Mouse (Mus musculus): ENCODE measurements around the gene Rsph6a.

Rsph6a gene

DNA sequence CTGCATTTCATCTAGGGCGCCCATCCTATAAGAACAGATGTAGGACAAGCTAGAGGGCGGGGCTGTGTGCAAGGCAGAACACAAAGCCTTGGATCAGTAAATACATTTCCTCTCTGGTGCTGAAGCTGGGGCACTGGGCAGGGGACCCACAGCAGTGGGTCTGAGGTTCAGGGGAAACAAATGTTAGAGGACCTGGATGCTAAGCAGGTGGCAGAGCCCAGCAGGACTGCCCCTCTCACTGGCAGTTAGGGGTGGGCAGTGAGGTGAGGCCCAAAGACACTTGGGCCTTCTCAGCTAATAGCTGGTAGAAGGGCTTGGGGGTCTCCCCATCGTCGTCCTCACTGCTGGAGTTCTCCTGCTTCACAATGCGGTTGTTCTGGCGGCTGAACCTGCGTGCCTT lies 44.3 kb downstream of the Rsph6a start:
- DNase-seq (ENCODE audit: low spot score in 2 of 2): no peak

DNA sequence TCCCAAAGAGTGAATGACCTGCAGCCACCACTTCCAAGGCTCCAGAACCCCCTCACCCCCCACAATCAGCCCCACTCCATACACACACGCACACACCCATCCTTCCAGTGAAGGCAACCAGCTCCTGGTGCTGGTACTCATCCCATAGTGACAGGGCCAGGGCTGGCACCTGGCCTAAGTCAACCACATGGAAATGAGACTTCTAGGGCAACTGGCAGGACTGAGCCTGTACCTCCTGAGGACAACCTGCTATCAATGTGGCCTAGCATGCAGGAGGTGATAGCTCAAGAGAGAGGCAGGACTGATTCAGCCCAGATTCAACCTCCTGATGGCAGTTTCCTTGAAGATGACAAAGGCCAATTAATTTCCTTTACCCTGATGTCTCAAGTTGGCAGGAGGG lies 45.8 kb downstream of the Rsph6a start:
- DNase-seq (ENCODE audit: low spot score in 2 of 2): no peak

DNA sequence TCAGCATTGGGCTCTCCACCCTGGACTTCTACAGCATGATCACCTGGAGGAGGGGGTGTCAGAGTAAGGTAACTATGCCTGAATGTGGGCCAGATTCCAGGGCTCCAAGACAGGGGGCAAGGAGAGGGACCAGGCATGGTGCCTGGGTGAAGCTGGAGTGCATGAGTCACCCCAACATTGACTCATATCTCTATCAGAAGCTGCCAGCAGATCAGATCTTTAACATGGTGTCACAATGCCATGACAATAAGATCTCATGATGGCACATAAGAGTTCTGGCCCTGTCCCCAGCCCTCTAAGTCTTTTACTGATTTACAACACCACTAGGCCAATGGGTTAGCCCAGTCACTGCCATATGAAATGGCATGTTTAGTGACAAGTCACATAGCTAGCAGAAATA lies 49.3 kb downstream of the Rsph6a start:
- DNase-seq (ENCODE audit: low spot score in 2 of 2): no peak

DNA sequence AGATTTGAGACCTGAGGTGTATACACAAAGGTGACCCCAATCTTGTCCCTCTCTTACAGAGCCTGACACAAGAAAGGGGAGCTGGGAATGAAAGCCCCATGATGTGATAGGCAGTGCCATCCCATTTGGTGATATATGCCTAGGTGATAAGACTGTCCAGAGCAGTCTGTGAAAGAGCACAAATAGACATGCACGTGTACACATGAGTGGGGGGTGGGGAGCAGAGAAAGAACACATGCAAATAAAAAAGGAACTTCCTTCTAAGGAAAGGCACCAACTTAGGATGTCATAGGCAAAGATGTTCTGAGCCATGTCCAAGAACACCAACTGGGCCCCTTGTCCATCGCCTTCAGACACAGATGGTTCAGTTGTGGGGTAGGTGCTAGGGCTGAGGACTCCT lies 50.0 kb downstream of the Rsph6a start:
- DNase-seq (ENCODE audit: low spot score in 2 of 2): no peak

DNA sequence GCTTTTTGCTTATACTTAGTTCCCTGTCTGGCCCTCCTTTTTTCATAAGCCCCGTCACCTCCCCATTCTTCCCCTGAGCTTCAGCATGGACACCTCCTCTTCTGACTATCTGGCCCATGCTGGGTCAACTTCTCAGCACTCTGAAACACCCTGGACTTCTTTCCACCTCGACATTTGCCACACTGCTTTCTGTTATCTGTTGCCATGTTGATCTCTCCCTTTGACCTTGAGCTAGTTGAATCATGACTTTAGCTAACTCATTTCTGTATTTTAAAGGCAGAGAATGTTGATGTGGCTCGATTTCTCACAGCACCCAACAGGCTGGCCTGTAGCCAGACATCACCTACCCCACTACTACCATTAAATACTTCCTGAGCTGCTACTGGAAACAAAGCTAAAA lies 52.9 kb downstream of the Rsph6a start:
- DNase-seq (ENCODE audit: low spot score in 2 of 2): no peak

DNA sequence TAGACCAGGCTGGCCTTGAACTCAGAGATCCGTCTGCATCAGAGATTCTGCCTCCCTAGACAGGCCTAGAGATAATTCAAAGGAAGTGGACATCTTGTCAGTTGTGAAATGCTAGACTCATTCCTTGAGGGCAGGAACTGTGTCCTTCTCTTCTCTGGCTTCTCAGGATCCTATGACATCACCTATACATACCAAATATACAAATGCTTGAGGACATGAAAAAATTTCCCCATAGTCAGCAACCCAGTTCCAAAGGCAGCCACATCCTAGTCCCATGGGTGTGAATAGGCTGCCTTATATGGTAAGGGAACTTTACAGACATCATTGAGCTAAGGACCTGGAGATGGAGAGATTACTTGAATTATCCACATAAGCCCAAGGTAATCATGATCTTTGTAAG lies 55.1 kb downstream of the Rsph6a start:
- no peak for DNase-seq (ENCODE audit: low spot score in 2 of 2)

DNA sequence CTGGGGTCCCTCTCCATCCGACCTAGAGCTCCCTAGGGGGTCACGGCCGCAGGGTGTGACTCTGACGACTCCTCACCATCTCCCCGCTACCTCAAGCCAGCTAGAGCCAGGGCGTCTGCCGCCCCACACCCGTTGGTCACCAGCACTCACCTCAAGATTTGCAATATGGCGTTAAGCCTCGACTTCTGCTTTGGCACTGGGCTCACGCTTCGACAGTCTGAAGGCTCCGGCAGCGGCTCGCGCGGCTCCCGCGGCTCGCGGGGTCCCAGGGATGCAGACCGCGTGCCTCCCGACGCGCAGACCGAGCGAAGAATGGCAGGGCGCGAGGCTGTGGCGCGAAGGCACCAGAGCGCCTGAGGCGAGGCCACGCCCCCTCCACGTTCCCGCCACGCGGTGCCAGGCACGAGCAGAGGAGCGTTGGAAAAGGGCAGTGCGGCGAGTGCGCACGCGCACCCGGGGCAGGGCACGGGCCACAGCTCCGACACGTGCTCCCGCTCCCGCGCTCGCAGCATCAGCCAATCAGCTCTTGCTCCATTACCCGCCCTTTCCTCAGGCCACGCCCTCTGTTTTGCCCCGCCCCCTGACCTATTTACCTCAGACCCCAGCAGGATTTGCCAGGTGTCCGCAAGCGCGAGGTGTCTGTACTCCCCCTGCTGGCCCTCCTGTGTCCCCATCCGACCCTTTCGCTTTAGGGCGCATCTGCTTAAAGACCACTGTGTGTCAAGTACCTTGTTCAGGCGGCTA lies 63.7 kb downstream of the Rsph6a start, which contains the start of gene Gm4969:
Gene Gm4969 (minus strand): TSS at position 341 of the 744 bp plus-strand sequence.
- peak; percentile 57 to 73 for DNase-seq (ENCODE audit: low spot score in 2 of 2)

DNA sequence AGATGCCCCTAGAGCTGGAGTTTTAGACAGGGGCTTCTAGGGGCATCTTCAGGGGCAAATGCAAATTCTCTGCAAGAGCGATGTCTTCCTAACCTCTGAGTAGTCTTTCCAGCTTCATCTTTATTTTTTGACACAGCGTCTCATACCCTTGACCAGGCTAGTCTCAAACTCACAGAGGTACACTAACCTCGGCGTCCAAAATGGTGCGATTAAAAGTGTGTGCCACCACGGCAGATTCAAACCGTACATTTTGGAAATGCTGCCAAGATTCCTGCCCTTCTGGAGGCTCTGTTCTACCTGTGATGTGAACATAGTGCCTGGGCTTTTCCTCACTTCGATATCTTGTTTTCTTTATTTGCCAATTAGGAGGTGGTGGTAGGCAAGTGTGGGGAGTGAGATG lies 64.6 kb downstream of the Rsph6a start:
- DNase-seq (ENCODE audit: low spot score in 2 of 2): no peak

DNA sequence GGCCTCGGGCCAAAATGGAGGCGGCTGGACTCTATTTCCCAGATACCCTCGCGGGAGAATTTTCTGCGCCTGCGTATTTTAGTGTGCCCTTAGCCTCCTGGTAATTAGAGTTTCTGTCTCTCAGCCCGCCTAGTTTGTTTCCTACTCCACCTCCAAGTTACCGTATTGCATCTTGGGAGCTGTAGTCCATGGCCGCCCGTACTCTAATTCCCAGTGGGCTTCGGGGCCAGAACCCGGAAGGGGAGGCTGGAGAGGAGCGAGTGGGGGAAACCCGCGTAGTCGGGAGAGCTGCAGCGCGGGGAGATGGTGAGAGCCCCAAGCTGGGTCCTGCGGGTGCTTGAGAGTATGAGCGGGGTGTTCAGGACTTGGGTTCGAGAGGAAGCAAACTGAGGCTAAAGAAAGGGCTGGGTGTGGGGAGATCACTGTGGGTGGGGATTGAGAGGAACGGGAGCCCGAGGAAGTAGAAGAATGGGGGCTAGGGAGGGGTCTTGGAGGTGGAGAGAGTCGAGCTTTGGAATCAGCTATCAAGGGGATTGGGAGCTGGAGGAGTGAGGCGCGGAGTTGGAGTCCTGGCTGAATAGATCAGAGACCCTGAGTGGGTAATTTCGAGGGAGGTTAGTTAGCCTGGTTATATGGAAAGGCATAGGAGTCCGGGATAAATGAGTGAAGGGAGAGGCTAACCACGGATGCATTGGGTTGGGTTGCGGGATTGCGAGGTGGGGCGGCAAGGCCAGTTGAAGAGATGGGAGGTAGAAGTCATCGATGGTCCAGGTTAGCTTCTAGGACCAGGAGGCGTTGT lies 65.3 kb downstream of the Rsph6a start, which contains the start of gene Fbxo46:
Gene Fbxo46 (plus strand): TSS at position 229 of the 799 bp plus-strand sequence.
- DNase-seq (ENCODE audit: low spot score in 2 of 2): peak; percentile 75 to 82

DNA sequence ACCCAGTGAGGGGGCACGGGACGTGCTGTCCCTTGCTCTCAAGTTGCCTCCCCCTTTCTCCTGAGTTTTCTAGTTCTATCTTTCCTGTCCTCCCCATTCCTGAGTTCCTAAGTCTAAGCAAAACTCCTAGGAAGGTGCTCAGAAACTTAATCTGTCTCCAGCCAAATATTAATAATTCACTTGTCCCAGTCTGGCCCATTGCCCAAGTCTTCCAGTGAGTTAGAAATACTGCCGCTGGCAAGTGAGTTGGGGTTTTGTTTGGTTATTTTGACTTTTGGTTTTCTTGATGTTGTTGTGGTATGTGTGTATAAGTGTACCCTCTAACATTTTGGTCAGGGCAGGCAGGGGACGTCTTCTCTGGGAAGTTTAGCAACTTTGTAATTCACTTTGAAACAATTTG lies 67.2 kb downstream of the Rsph6a start:
- no peak for DNase-seq (ENCODE audit: low spot score in 2 of 2)

All from cerebellum, postnatal 4 days (tissue).